In genomic region chr1:87510845-87511244, GRCm38 (mm10) we compare ENCODE assay signal across 9 mouse cellular contexts. TPM values are rescaled to one million over a fixed set of nuclear protein-coding genes. Genes with fewer than 3 reads are reported as not detected.
DNase-seq lines count a peak whose midpoint lies in the region; ATAC-seq and TF ChIP-seq lines count a peak whose summit lies in the region.
"Had no signal": no experiment of that assay in that cellular context is flagged by ENCODE, and none has a peak within 500 bp of the region (broad histone marks: within the 10 kb centered on the region; RNA-seq: fewer than 3 reads in every experiment).

No protein-coding gene starts in this region.

- peaks cover 12% of the 10 kb centered on the region for H3K4me1 ChIP-seq in embryonic facial prominence, embryonic 13.5 days
- peaks cover 15% of the 10 kb centered on the region for H3K4me1 ChIP-seq in limb, embryonic 10.5 days
- H3K4me1 ChIP-seq in neural tube, embryonic 14.5 days (ENCODE audit: control insufficient read depth, insufficient read depth, low read length), result peaks cover 4% of the 10 kb centered on the region

- H3K9me3 ChIP-seq in embryonic facial prominence, embryonic 13.5 days, result no peaks in the 10 kb centered on the region
- no peaks in the 10 kb centered on the region for H3K9me3 ChIP-seq in limb, embryonic 10.5 days (replicated peaks)
- no peaks in the 10 kb centered on the region for H3K9me3 ChIP-seq in neural tube, embryonic 14.5 days (ENCODE audit: control insufficient read depth, low read length)

- peak overlapping the region; percentile 94; the same call in 1 of the 2 replicates for H3K27ac ChIP-seq in layer of hippocampus, adult 2 months
- no peak overlapping the region for H3K27ac ChIP-seq in embryonic facial prominence, embryonic 13.5 days
- H3K27ac ChIP-seq in limb, embryonic 10.5 days, result no peak overlapping the region
- H3K27ac ChIP-seq in neural tube, embryonic 14.5 days (ENCODE audit: low read depth, low read length), result no peak overlapping the region

- TF ChIP-seq CTCF in layer of hippocampus, adult 2 months (conservative IDR thresholded peaks at IDR 0.05), result peak; percentile 55

- H3K27me3 ChIP-seq in embryonic facial prominence, embryonic 13.5 days, result peaks cover 58% of the 10 kb centered on the region
- peaks cover 60% of the 10 kb centered on the region for H3K27me3 ChIP-seq in limb, embryonic 10.5 days (ENCODE audit: low read depth, poor library complexity, severe bottlenecking)
- no peaks in the 10 kb centered on the region for H3K27me3 ChIP-seq in neural tube, embryonic 14.5 days (ENCODE audit: control insufficient read depth, insufficient read depth, low read length)

- peak overlapping the region; percentile 100 for H3K4me2 ChIP-seq in embryonic facial prominence, embryonic 13.5 days
- H3K4me2 ChIP-seq in neural tube, embryonic 14.5 days (ENCODE audit: low read depth, low read length), result peak overlapping the region; percentile 94

- no peak for ATAC-seq in embryonic facial prominence, embryonic 13.5 days (ENCODE audit: insufficient number of reproducible peaks, insufficient read depth, low FRiP score, low TSS enrichment, low read depth)
- 0 out of 2 replicates have a peak, but pooled peaks have one; percentile 2 for ATAC-seq in neural tube, embryonic 14.5 days (ENCODE audit: low read depth)

- no peak for DNase-seq in layer of hippocampus, adult 2 months (ENCODE audit: low spot score in 2 of 2)
- no peak for DNase-seq in layer of hippocampus, adult 9-11 months
- DNase-seq in limb, embryonic 10.5 days (ENCODE audit: low spot score), result no peak
- no peak for DNase-seq in adrenal gland, adult 18-20 months (ENCODE audit: low spot score in 2 of 2)
- DNase-seq in lung, postnatal 4 days, result no peak
- DNase-seq in spleen, postnatal 14 days (ENCODE audit: low spot score in 2 of 2), result no peak

- no peak overlapping the region for H3K4me3 ChIP-seq in layer of hippocampus, adult 2 months
- peak overlapping the region; percentile 72 for H3K4me3 ChIP-seq in embryonic facial prominence, embryonic 13.5 days
- H3K4me3 ChIP-seq in limb, embryonic 10.5 days, result peak overlapping the region; percentile 71
- H3K4me3 ChIP-seq in neural tube, embryonic 14.5 days (ENCODE audit: low read depth, low read length), result peak overlapping the region; percentile 72

- no peaks in the 10 kb centered on the region for H3K36me3 ChIP-seq in embryonic facial prominence, embryonic 13.5 days
- no peaks in the 10 kb centered on the region for H3K36me3 ChIP-seq in limb, embryonic 10.5 days
- H3K36me3 ChIP-seq in neural tube, embryonic 14.5 days (ENCODE audit: control insufficient read depth, insufficient read depth, low read length), result no peaks in the 10 kb centered on the region

- H3K9ac ChIP-seq in embryonic facial prominence, embryonic 13.5 days, result no peak overlapping the region
- H3K9ac ChIP-seq in neural tube, embryonic 14.5 days (replicated peaks; ENCODE audit: low read depth, low read length), result no peak overlapping the region

- 21% methylated on average over 5 of the region's 5 CpGs for WGBS in embryonic facial prominence, embryonic 13.5 days
- whole genome bisulfite sequencing in limb, embryonic 10.5 days, result 24% methylated on average over 5 of the region's 5 CpGs
- WGBS in neural tube, embryonic 14.5 days, result 16% methylated on average over 5 of the region's 5 CpGs

RNA-seq across cellular contexts. Expression of gene Neu2, which starts 1.2 kb away (rescaled TPM):
- under 1 TPM; 0.38 to 0.44 TPM for total RNA-seq in layer of hippocampus, adult 2 months (2021)
- not detected in 2 replicates for polyA plus RNA-seq in embryonic facial prominence, embryonic 13.5 days (2015; fragmentation: Nextera tagmentation; extraction: Ambion mirVana)
- not detected in 2 replicates for polyA plus RNA-seq in limb, embryonic 10.5 days (2016; fragmentation: Nextera tagmentation; extraction: Ambion mirVana)
- polyA plus RNA-seq in neural tube, embryonic 14.5 days (2014; fragmentation: Nextera tagmentation; extraction: Ambion mirVana), result 0.17 and 0.63 TPM in 2 replicates
- not detected for total RNA-seq in adrenal gland, adult 18-20 months (2021)

RNA-seq across cellular contexts. Expression of gene Snorc, which starts 40.8 kb away (rescaled TPM):
- total RNA-seq in layer of hippocampus, adult 2 months (2021), result not detected
- 5.9 and 7.0 TPM in 2 replicates for polyA plus RNA-seq in embryonic facial prominence, embryonic 13.5 days (2015; fragmentation: Nextera tagmentation; extraction: Ambion mirVana)
- not detected in 2 replicates for polyA plus RNA-seq in limb, embryonic 10.5 days (2016; fragmentation: Nextera tagmentation; extraction: Ambion mirVana)
- polyA plus RNA-seq in neural tube, embryonic 14.5 days (2014; fragmentation: Nextera tagmentation; extraction: Ambion mirVana), result 0.86 and 1.8 TPM in 2 replicates
- not detected for total RNA-seq in adrenal gland, adult 18-20 months (2021)
- polyA plus RNA-seq: liver, embryonic 16.5 days had no signal
